ENCODE assay signal across 8 mouse cellular contexts in genomic region chr1:89454196-89455123, GRCm38 (mm10). TPM values are rescaled to one million over a fixed set of nuclear protein-coding genes. Genes with fewer than 3 reads are reported as not detected.
DNase-seq lines count a peak whose midpoint lies in the region; ATAC-seq and TF ChIP-seq lines count a peak whose summit lies in the region.

TSS of gene Agap1 (plus strand) at chr1:89454806.

- H3K4me1 ChIP-seq in G1E (ENCODE audit: insufficient read depth, low read depth, low read length): no peaks in the 10 kb centered on the region
- H3K4me1 ChIP-seq in lung, embryonic 15.5 days: peaks cover 22% of the 10 kb centered on the region

- DNase-seq in G1E (ENCODE audit: low spot score): no peak
- peak; percentile 96 for DNase-seq in cerebellum, adult 9-10 months
- DNase-seq in layer of hippocampus, adult 9-10 months (ENCODE audit: low spot score): peak; percentile 83
- peak; percentile 88 for DNase-seq in ovary, postnatal 10 days (ENCODE audit: low spot score)
- DNase-seq in thymus, postnatal 0 days (ENCODE audit: low spot score): peak; percentile 21

- peaks cover 94% of the 10 kb centered on the region for H3K9me3 ChIP-seq in G1E (replicated peaks)
- no peaks in the 10 kb centered on the region for H3K9me3 ChIP-seq in lung, embryonic 15.5 days

- peak within 1 kb of the TSS; percentile 89 for H3K27ac ChIP-seq in lung, embryonic 15.5 days

- H3K4me2 ChIP-seq in lung, embryonic 15.5 days: peak within 1 kb of the TSS; percentile 82

- H3K27me3 ChIP-seq in G1E (ENCODE audit: insufficient read depth, low read length): no peaks in the 10 kb centered on the region
- H3K27me3 ChIP-seq in lung, embryonic 15.5 days: no peaks in the 10 kb centered on the region

- H3K36me3 ChIP-seq in G1E (replicated peaks): no peaks in the 10 kb centered on the region
- H3K36me3 ChIP-seq in lung, embryonic 15.5 days: peaks cover 4% of the 10 kb centered on the region; the same call in 1 of the 2 replicates

- H3K4me3 ChIP-seq in G1E (ENCODE audit: low read depth, low read length): peak within 1 kb of the TSS; percentile 8; the same call in 1 of the 2 replicates
- H3K4me3 ChIP-seq in lung, embryonic 15.5 days: peak within 1 kb of the TSS; percentile 83

- no peak for ATAC-seq in G1E (ENCODE audit: extremely low read depth, insufficient number of reproducible peaks, low FRiP score, poor library complexity, severe bottlenecking)
- ATAC-seq in frontal cortex, adult (ENCODE audit: low TSS enrichment): peak; percentile 90
- peak; percentile 72 to 91 for ATAC-seq in hematopoietic stem cell, adult 5-6 weeks (replicated peaks in 1 of 2; ENCODE audit: insufficient read depth in 1 of 2, low FRiP score in 2 of 2, low TSS enrichment in 1 of 2, low read depth in 1 of 2, poor library complexity in 2 of 2, severe bottlenecking in 2 of 2)
- ATAC-seq in lung, embryonic 15.5 days (ENCODE audit: borderline replicate concordance, extremely low read depth, low FRiP score, low TSS enrichment): peak; percentile 95

- under 1% methylated on average over 69 of the region's 118 CpGs for WGBS in lung, embryonic 15.5 days

- TF ChIP-seq CTCF in G1E (IDR thresholded peaks at IDR 0.05; ENCODE audit: low read depth, low read length): no peak

- peak within 1 kb of the TSS; percentile 77 for H3K9ac ChIP-seq in lung, embryonic 15.5 days

RNA-seq across cellular contexts. Expression of gene Agap1, which starts in this region (rescaled TPM):
- total RNA-seq in G1E (2014; fragmentation: Nextera tagmentation) (0.45 TPM in 1 of 2 replicates, not detected in the other), G1E (2017) (0.06 and 0.16 TPM in 2 replicates)
- 0.01 TPM in 1 of 2 replicates, not detected in the other for polyA plus RNA-seq in G1E (2012)
- 6.9 and 8.4 TPM in 2 replicates for total RNA-seq in hematopoietic stem cell, adult 5-6 weeks (2017)
- 10.6 and 11.5 TPM in 2 replicates for polyA plus RNA-seq in lung, embryonic 15.5 days (2015; fragmentation: Nextera tagmentation; extraction: Ambion mirVana)
- polyA plus RNA-seq in thymus, postnatal 0 days (2015; fragmentation: Nextera tagmentation; extraction: Ambion mirVana): 1.3 and 1.6 TPM in 2 replicates
